ENCODE assay signal across 33 mouse cellular contexts in the genomic region with DNA sequence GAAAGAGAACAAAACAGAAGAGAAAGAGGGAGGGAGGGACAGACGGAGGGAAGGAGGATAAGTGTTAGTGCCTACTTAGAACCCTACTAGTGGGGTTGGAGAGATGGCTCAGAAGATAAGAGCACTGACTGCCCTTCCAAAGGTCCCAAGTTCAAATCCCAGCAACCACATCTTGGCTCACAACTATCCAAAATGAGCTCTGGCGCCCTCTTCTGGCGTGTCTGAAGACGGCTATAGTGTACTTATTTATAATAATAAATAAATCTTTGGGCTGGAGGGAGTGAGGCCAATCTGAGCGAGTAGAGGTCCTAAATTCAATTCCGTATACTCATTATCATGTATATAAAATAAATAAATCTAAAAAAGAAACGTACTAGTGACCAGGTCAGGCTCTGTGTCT. TPM values are rescaled to one million over a fixed set of nuclear protein-coding genes. Genes with fewer than 3 reads are reported as not detected.
DNase-seq lines count a peak whose midpoint lies in the region; ATAC-seq and TF ChIP-seq lines count a peak whose summit lies in the region.
"Had no signal": no experiment of that assay in that cellular context is flagged by ENCODE, and none has a peak within 500 bp of the region (broad histone marks: within the 10 kb centered on the region; RNA-seq: fewer than 3 reads in every experiment).

No protein-coding gene starts in this region.

- H3K27ac ChIP-seq in thymus, adult 2 months (ENCODE audit: control insufficient read depth, insufficient read depth, low read length): no peak overlapping the region
- H3K27ac ChIP-seq: embryonic facial prominence, embryonic 12.5 days; hindbrain, embryonic 13.5 days; kidney, embryonic 15.5 days; liver, embryonic 14.5 days; macrophage; midbrain, embryonic 13.5 days; stomach, postnatal 0 days had no signal

- no peak overlapping the region for H3K4me3 ChIP-seq in thymus, adult 2 months (ENCODE audit: control insufficient read depth, insufficient read depth, low read length)
- H3K4me3 ChIP-seq: embryonic facial prominence, embryonic 12.5 days; heart, embryonic 12.5 days; hindbrain, embryonic 13.5 days; kidney, embryonic 15.5 days; midbrain, embryonic 13.5 days had no signal

- H3K4me1 ChIP-seq in thymus, adult 2 months (replicated peaks; ENCODE audit: control insufficient read depth, insufficient read depth, low read length): no peaks in the 10 kb centered on the region
- H3K4me1 ChIP-seq: embryonic facial prominence, embryonic 12.5 days; heart, embryonic 12.5 days; hindbrain, embryonic 13.5 days; kidney, embryonic 15.5 days; midbrain, embryonic 13.5 days had no signal

- no peaks in the 10 kb centered on the region for H3K27me3 ChIP-seq in thymus, adult 2 months (ENCODE audit: control insufficient read depth, insufficient read depth, low read length)
- H3K27me3 ChIP-seq: embryonic facial prominence, embryonic 12.5 days; heart, embryonic 12.5 days; hindbrain, embryonic 13.5 days; kidney, embryonic 15.5 days; midbrain, embryonic 13.5 days; Patski had no signal

- no peak for TF ChIP-seq POLR2A in thymus, adult 2 months (IDR thresholded peaks at IDR 0.05; ENCODE audit: control insufficient read depth, extremely low read depth, insufficient read depth, low read length, poor library complexity)

- DNase-seq in CD4-positive, CD25-positive, alpha-beta regulatory T cell, adult 2 months (ENCODE audit: low read depth, low spot score): peak; percentile 57
- peak; percentile 55 for DNase-seq in thymus, postnatal 4 days
- DNase-seq in thymus, adult 2 months: no peak
- peak; percentile 0 for DNase-seq in c-Kit-positive CD71-positive TER-119-positive erythroid progenitor cells, embryonic 14.5 days (ENCODE audit: low spot score)
- no peak for DNase-seq in layer of hippocampus, adult 9-10 months (ENCODE audit: low spot score)
- no peak for DNase-seq in left cerebral cortex, adult 9 months (ENCODE audit: low spot score in 2 of 2)
- DNase-seq in heart, adult 9 months (ENCODE audit: low spot score in 2 of 2): no peak
- DNase-seq: adrenal gland, adult 2 months; cerebellum, adult 9-10 months; embryo, embryonic 11 days; gastrocnemius, postnatal 25 days; heart, adult 18-20 months; heart, postnatal 4 days; layer of hippocampus, postnatal 36 days; liver; lung, adult 2 months; lung, postnatal 10 days; right cerebral cortex, postnatal 25 days had no signal

- TF ChIP-seq CTCF in thymus, adult 2 months (IDR thresholded peaks at IDR 0.05; ENCODE audit: borderline replicate concordance, control insufficient read depth, extremely low read depth, insufficient read depth, low read length, poor library complexity): no peak

- no peaks in the 10 kb centered on the region for H3K36me3 ChIP-seq in thymus, adult 2 months (ENCODE audit: control insufficient read depth, insufficient read depth, low read length)
- H3K36me3 ChIP-seq: embryonic facial prominence, embryonic 12.5 days; heart, embryonic 12.5 days; hindbrain, embryonic 13.5 days; kidney, embryonic 15.5 days; midbrain, embryonic 13.5 days had no signal

- 90% methylated on average over 7 of the region's 7 CpGs for WGBS in thymus, adult 2 months

- no peak for ATAC-seq in CD4-positive, CD25-positive, alpha-beta regulatory T cell, adult 4 months
- ATAC-seq: activated CD4-positive, CD25-positive, alpha-beta regulatory T cell, adult 4 months; forebrain, embryonic 14.5 days; intestine, postnatal 0 days; midbrain, embryonic 13.5 days; Patski had no signal

RNA-seq across cellular contexts. Expression of gene Uty, which starts 25.6 kb away (rescaled TPM):
- 10 to 100 TPM; 68.4 to 94.0 TPM for polyA plus RNA-seq in CD4-positive, CD25-positive, alpha-beta regulatory T cell, adult 4 months (2017; shearing (Covaris generic))
- polyA plus RNA-seq in thymus, adult 2 months (2012; rRNA removed): 3.3 TPM in 1 of 2 replicates, not detected in the other
- polyA plus RNA-seq: adrenal gland, adult 2 months; C2C12; heart, postnatal 0 days; intestine, postnatal 0 days; macrophage; Patski; stomach, postnatal 0 days had no signal

Comparison
In these comparisons a context has a peak if more than half of its experiments do, and no peak if none do; other contexts are left out.
1. DNase-seq: peak in CD4-positive, CD25-positive, alpha-beta regulatory T cell, adult 2 months (single experiment), thymus, postnatal 4 days (single experiment) and c-Kit-positive CD71-positive TER-119-positive erythroid progenitor cells, embryonic 14.5 days (single experiment); none in thymus, adult 2 months (single experiment), layer of hippocampus, adult 9-10 months (single experiment), left cerebral cortex, adult 9 months (0 of 2) and heart, adult 9 months (0 of 2).